Mouse (Mus musculus): ENCODE data around the gene E030018B13Rik. TPM values are rescaled to one million over a fixed set of nuclear protein-coding genes. Genes with fewer than 3 reads are reported as not detected.
A peak's percentile ranks its signal among the peaks of the same experiment; 100 is the strongest.

Gene E030018B13Rik
- polyA plus RNA-seq, 1 experiment from 2014 or later, result not detected

DNA sequence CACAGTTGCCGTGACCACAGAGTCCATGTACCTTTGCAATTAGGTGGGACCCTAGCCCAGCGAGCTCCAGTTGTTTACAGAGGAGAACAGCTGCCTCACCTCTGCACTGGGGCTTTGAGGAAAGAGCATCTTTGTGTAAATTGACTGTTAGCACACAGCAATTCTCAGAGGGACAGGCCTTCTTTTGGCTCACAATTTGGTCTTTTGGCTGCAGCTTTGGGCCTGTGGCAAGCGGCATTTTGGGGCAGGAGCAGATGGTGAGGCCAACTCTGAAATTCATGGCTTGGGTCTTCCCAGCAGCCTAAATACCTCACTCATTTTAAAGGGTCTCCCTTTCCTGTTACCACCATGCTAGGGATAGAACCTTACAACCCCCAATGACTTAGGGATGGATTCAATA lies 32.5 kb downstream of the E030018B13Rik start:
- no peaks in the 10 kb centered on the region for H3K4me1 ChIP-seq (ENCODE audit: control insufficient read depth, insufficient read depth, low read depth, low read length)
- no peak overlapping the region for H3K27ac ChIP-seq (ENCODE audit: low read depth, low read length)
- no peak for ATAC-seq

DNA sequence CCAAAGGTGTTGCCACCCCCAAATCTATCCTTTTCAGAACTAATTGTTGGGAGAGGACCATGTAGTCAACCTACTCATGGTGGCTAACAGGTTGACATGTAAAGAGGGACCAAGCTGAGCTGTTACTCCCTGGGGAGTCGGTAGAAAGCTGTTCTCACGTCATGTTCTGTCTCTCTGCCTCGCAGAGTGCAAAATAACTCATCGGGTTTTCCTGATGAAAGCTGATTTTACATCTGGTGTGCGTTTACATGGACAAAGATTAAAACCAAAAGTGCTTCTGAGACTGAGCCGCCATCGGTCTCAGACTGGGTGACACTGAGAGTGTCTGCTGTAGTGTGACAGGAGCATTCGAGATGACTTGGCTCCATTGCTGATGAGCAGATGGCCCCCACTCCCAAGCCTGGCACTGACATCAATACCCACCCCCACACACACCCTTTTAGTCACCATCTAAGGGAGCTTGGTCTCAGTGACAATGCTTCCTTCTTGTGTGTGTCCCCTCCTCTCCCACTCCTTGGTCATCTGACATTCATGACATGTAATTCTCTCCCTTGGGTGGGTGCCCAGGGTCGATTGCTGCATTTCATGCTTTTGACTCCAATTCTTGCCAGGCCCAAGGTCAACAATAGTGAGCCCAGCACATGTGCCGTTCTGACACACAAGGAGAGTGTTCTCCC lies 34.4 kb downstream of the E030018B13Rik start:
- Histone ChIP-seq H3K9ac (ENCODE audit: low read depth, low read length) (no peak overlapping the region), H3K27ac (ENCODE audit: low read depth, low read length) (no peak overlapping the region)

More for the DNA sequence above, 32.5 kb downstream of the E030018B13Rik start:
- Histone ChIP-seq H3K4me2 (ENCODE audit: low read length) (no peak overlapping the region), H3K36me3 (ENCODE audit: control insufficient read depth, insufficient read depth, low read length) (no peaks in the 10 kb centered on the region), H3K9ac (ENCODE audit: low read depth, low read length) (no peak overlapping the region), H3K27me3 (replicated peaks; ENCODE audit: control insufficient read depth, insufficient read depth, low read length) (no peaks in the 10 kb centered on the region), H3K9me3 (ENCODE audit: control insufficient read depth, low read length) (no peaks in the 10 kb centered on the region), H3K4me3 (ENCODE audit: low read length) (no peak overlapping the region)
- 80% methylated on average over 3 of the region's 3 CpGs for WGBS

DNA sequence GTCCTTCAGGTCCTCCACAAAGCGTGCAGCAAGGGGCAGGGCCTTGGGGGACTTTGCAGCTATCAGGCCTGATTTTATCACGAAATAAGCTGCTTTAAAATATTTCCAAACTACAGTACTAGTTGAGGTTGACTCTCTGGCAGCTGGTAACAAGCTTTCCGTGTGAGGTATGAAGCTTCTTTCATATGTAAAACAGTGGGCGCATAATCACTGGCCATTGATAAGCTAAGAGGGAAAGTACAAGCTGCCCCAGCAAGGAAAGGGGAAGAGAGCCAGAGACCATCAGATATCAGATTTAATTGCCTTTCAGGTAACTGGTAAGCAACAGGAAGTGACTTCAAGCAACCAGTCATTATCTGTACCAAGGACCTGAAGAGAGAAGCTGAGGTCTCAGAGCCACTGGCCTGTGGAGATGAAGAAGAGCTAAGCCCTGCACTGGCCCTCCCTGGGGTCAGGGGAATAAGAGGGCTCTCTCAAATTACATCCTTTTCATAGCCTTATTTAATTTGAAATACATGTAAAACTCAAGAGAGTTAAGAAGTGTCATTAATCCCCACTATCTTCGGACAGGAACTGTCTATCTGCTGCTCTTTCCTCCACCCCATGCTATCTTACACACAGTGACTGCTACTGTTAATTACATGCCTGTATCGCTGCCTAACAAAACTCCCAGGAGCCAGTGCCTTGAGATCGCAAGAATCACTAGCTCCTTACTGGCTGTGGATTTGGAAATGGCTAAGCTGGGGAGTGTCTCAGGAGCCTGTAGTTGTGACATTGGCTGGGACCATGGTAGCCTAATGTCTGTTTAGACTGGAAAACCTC lies 35.6 kb downstream of the E030018B13Rik start:
- no peaks in the 10 kb centered on the region for H3K27me3 ChIP-seq (replicated peaks; ENCODE audit: control insufficient read depth, insufficient read depth, low read length)
- H3K4me2 ChIP-seq (ENCODE audit: low read length), result no peak overlapping the region
- no peak for ATAC-seq
- no peak overlapping the region for H3K27ac ChIP-seq (ENCODE audit: low read depth, low read length)
- H3K4me1 ChIP-seq (ENCODE audit: control insufficient read depth, insufficient read depth, low read depth, low read length), result peaks cover 6% of the 10 kb centered on the region; the same call in 1 of the 2 replicates
- no peak overlapping the region for H3K4me3 ChIP-seq (ENCODE audit: low read length)
- 41% methylated on average over 7 of the region's 7 CpGs for WGBS
- no peak overlapping the region for H3K9ac ChIP-seq (ENCODE audit: low read depth, low read length)
- no peaks in the 10 kb centered on the region for H3K9me3 ChIP-seq (ENCODE audit: control insufficient read depth, low read length)
- H3K36me3 ChIP-seq (ENCODE audit: control insufficient read depth, insufficient read depth, low read length), result no peaks in the 10 kb centered on the region

More for the DNA sequence above, 34.4 kb downstream of the E030018B13Rik start:
- H3K27me3 ChIP-seq (replicated peaks; ENCODE audit: control insufficient read depth, insufficient read depth, low read length), result no peaks in the 10 kb centered on the region
- no peak overlapping the region for H3K4me3 ChIP-seq (ENCODE audit: low read length)
- ATAC-seq, result peak; percentile 67
- no peaks in the 10 kb centered on the region for H3K4me1 ChIP-seq (ENCODE audit: control insufficient read depth, insufficient read depth, low read depth, low read length)
- H3K4me2 ChIP-seq (ENCODE audit: low read length), result no peak overlapping the region
- no peaks in the 10 kb centered on the region for H3K9me3 ChIP-seq (ENCODE audit: control insufficient read depth, low read length)
- WGBS, result 56% methylated on average over 10 of the region's 10 CpGs
- no peaks in the 10 kb centered on the region for H3K36me3 ChIP-seq (ENCODE audit: control insufficient read depth, insufficient read depth, low read length)

DNA sequence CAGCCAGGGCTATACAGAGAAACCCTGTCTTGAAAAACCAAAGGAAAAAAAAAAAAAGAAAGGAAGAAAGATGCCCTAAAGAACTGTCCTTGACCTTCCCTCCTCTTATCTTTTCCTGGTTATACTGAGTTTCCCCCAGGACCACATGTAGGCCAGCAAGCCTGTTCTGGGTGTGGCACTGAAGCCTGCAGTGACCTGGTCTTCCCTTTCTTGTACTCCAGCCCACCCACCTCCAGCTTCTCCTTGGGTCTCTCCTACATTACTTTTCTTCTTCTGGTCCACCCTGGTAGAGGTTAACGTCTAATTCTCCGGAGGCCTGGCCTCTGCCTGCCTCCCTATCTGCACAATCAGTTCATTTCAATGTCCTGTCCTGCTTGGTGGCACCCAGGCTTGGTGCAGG lies 38.8 kb downstream of the E030018B13Rik start:
- Histone ChIP-seq H3K4me3 (ENCODE audit: low read length) (no peak overlapping the region), H3K27ac (ENCODE audit: low read depth, low read length) (no peak overlapping the region), H3K9me3 (ENCODE audit: control insufficient read depth, low read length) (no peaks in the 10 kb centered on the region), H3K4me1 (ENCODE audit: control insufficient read depth, insufficient read depth, low read depth, low read length) (peaks cover 18% of the 10 kb centered on the region), H3K27me3 (replicated peaks; ENCODE audit: control insufficient read depth, insufficient read depth, low read length) (no peaks in the 10 kb centered on the region), H3K36me3 (ENCODE audit: control insufficient read depth, insufficient read depth, low read length) (no peaks in the 10 kb centered on the region), H3K4me2 (ENCODE audit: low read length) (no peak overlapping the region), H3K9ac (ENCODE audit: low read depth, low read length) (no peak overlapping the region)
- WGBS, result 74% methylated on average over 2 of the region's 2 CpGs
- ATAC-seq, result no peak

DNA sequence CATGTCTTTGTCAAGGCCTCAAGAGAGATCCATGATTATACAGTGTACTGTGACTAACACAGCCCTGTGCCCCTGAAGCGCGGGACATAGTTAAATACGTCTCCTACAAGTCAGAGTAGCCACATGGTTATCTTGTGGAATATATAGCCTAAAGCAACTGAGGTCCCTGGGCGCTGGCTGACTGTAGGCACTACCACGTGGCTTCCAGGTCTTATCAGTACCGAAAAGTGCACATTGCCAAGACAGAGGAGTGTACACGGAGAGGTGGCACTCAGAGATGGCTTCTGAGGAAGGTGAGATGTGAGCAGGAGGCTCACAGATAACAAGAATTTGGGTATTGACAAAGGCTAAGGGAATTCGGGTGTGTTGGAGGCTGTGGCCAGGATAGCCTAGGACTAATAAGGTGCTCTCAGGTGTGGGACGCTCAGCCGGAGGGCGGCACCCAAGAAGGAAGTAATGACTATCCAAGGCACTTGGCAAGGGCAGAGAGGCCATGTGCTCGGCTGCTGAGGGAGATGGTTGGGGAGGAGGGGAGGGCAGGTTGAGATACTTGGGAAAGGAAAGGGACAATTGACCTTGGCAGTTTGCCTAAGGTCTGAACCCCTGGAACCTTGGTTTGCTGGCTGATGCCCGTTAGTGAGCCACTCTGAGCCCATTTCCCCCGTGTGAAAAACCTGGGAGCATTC lies 39.6 kb downstream of the E030018B13Rik start:
- H3K27me3 ChIP-seq (replicated peaks; ENCODE audit: control insufficient read depth, insufficient read depth, low read length), result no peaks in the 10 kb centered on the region
- H3K9ac ChIP-seq (ENCODE audit: low read depth, low read length), result no peak overlapping the region
- ATAC-seq, result no peak
- H3K36me3 ChIP-seq (ENCODE audit: control insufficient read depth, insufficient read depth, low read length), result no peaks in the 10 kb centered on the region
- H3K4me1 ChIP-seq (ENCODE audit: control insufficient read depth, insufficient read depth, low read depth, low read length), result peaks cover 18% of the 10 kb centered on the region
- no peak overlapping the region for H3K4me2 ChIP-seq (ENCODE audit: low read length)
- H3K9me3 ChIP-seq (ENCODE audit: control insufficient read depth, low read length), result no peaks in the 10 kb centered on the region
- H3K4me3 ChIP-seq (ENCODE audit: low read length), result no peak overlapping the region
- WGBS, result 58% methylated on average over 14 of the region's 14 CpGs
- peak overlapping the region; percentile 40; the same call in 1 of the 2 replicates for H3K27ac ChIP-seq (ENCODE audit: low read depth, low read length)

DNA sequence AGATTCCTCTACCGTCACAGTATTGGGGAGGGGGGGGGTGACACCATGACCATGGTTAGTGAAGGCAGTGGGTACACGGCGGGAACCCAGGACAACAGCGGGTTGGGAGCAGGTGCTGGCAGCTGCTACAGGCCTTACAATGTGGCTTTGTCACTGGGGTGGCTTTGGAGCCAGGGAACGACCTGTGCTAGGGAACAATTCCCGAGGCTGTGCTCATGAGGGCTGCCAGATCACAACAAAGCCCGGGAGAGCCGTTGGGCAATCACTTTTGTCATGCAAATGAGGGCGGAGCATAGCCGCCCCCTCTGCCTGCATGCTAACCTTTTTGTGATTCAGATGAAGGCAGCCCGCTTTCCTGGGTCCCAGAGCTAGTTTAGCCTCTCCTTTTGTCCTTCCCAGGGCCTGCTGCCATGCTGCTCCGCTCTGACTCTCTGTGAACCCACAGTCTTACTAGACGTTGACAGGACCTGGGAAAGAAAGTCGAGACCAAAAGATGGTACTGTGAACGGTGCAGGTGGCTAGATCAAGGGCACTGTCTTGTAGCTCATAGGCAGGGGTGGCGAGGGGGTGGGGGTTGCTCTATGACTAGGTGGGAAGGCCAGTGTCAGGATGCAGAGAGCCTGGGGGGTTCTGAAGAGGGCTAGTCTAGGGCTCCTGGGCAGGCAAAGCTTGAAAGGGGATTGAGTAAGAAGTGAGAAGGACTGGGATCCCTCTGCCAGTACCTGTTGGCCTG lies 40.5 kb downstream of the E030018B13Rik start:
- peaks cover 18% of the 10 kb centered on the region for H3K4me1 ChIP-seq (ENCODE audit: control insufficient read depth, insufficient read depth, low read depth, low read length)
- H3K9me3 ChIP-seq (ENCODE audit: control insufficient read depth, low read length), result no peaks in the 10 kb centered on the region
- WGBS, result 12% methylated on average over 16 of the region's 16 CpGs
- no peaks in the 10 kb centered on the region for H3K27me3 ChIP-seq (replicated peaks; ENCODE audit: control insufficient read depth, insufficient read depth, low read length)
- no peak overlapping the region for H3K4me3 ChIP-seq (ENCODE audit: low read length)
- peak overlapping the region; percentile 40 for H3K27ac ChIP-seq (ENCODE audit: low read depth, low read length)
- peak; percentile 78 for ATAC-seq
- H3K9ac ChIP-seq (ENCODE audit: low read depth, low read length), result peak overlapping the region; percentile 7; the same call in 1 of the 2 replicates
- H3K4me2 ChIP-seq (ENCODE audit: low read length), result no peak overlapping the region
- no peaks in the 10 kb centered on the region for H3K36me3 ChIP-seq (ENCODE audit: control insufficient read depth, insufficient read depth, low read length)

DNA sequence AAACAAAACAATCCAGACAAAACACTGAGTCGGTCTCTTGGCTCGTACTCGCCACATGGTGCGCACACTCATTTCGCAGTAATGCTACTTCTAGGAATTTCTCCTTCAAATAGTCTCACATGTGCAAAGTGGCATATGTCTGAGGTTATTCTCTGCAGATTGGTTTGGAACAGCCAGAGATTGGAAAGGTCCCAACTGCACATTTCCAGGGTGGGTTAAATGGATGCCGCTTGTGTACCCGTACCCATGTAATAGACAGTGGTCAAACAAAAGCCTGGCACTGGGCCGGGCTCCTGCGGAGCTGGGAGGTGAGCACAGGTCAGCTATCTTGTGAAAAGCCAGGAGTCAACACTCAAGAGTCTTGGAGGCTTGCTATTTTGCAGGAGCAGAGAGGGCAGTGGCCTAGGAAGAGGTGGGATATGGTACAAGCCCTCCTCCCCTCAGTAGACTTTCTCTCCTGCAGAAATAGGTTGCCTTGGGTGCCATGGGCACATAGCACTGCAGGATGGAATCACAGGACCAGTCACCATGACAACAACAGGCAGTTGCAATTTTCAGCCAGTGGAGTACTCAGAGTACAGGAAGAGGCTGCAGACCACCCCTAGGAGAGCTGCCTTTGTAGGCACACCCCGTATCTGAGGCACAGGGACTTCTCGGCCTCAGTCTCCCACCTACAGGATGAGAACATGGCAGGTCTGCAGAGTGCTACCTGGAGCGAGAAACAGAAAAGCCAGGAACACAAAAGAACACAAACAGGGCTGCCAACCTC lies 41.4 kb downstream of the E030018B13Rik start:
- ATAC-seq, result peak; percentile 80
- H3K27ac ChIP-seq (ENCODE audit: low read depth, low read length), result peak overlapping the region; percentile 58
- peaks cover 18% of the 10 kb centered on the region for H3K4me1 ChIP-seq (ENCODE audit: control insufficient read depth, insufficient read depth, low read depth, low read length)
- H3K4me3 ChIP-seq (ENCODE audit: low read length), result no peak overlapping the region
- H3K4me2 ChIP-seq (ENCODE audit: low read length), result no peak overlapping the region
- H3K27me3 ChIP-seq (replicated peaks; ENCODE audit: control insufficient read depth, insufficient read depth, low read length), result no peaks in the 10 kb centered on the region
- H3K36me3 ChIP-seq (ENCODE audit: control insufficient read depth, insufficient read depth, low read length), result no peaks in the 10 kb centered on the region
- 41% methylated on average over 12 of the region's 12 CpGs for WGBS
- no peaks in the 10 kb centered on the region for H3K9me3 ChIP-seq (ENCODE audit: control insufficient read depth, low read length)
- no peak overlapping the region for H3K9ac ChIP-seq (ENCODE audit: low read depth, low read length)

DNA sequence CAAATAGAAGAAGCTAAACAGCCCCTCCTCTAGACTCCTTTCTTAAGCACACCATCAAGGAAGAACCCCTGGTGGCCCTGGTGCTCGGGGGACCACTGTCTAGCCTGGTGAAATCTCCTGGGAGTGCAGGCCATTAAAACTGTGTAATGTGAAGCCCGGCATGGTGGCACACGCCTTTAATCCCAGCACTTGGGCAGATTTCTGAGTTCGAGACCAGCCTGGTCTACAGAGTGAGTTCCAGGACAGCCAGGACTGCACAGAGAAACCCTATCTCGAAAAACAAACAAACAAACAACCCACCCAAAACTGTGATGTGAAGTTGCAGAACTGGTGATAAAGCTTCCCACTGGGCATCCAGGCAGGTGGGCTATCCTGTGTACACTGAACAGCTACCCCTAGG lies 47.0 kb downstream of the E030018B13Rik start:
- Histone ChIP-seq H3K9me3 (ENCODE audit: control insufficient read depth, low read length) (no peaks in the 10 kb centered on the region), H3K27ac (ENCODE audit: low read depth, low read length) (no peak overlapping the region), H3K4me3 (ENCODE audit: low read length) (no peak overlapping the region), H3K36me3 (ENCODE audit: control insufficient read depth, insufficient read depth, low read length) (no peaks in the 10 kb centered on the region), H3K4me2 (ENCODE audit: low read length) (no peak overlapping the region), H3K4me1 (ENCODE audit: control insufficient read depth, insufficient read depth, low read depth, low read length) (peaks cover under 1% of the 10 kb centered on the region), H3K27me3 (replicated peaks; ENCODE audit: control insufficient read depth, insufficient read depth, low read length) (no peaks in the 10 kb centered on the region), H3K9ac (ENCODE audit: low read depth, low read length) (no peak overlapping the region)
- 77% methylated on average over 5 of the region's 5 CpGs for WGBS
- no peak for ATAC-seq

Data from hindbrain, embryonic 16.5 days (tissue).